Mouse (Mus musculus): ENCODE results near the gene Tceal9.
"Not testable (repeated sequence)": the region's sequence is repeated elsewhere in the genome, so short reads cannot be mapped to it uniquely, and the experiment has no call there.

Gene Tceal9

GRCm38 (mm10) chrX:136244574-136245229 lies at the start of gene Tceal9:
Tceal9 (plus strand) TSS chrX:136245079.
- DNase-seq = peak; percentile 68 to 69

DNA sequence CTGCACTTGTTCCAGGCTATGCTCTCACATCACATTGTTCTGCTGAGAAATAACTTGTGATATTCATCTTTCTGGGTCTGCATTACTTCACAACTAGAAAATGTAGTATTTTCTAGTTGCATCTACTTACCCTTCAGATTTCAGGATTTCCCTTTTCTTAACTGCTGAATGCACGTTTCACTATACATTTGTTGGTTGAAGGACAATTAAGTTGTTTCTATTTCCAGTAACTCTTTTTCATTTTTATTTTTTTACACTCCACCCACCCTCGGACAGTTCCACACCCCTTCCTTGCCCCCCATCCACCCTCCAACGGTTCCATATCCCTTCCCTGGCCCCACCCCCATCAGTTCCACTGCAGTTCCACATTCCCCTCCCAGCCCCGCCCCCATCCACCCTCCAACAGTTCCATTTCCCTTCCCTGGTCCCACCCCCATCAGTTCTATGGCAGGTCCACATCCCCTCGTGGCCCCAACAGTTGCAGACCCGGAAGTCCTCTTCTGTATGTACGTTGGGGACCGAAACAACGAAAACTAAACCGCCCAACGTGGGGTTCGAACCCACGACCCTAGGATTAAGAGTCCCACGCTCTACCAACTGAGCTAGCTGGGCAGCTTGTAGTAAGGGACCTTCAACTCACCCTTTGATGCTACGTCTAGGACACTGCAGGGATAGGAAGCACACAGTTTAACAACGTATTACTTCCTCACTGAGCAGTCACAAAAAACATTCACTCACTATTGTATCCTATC lies 49.5 kb upstream of the Tceal9 start:
- DNase-seq = no peak

GRCm38 (mm10) chrX:136196873-136197272 lies 48.0 kb upstream of the Tceal9 start:
- peak; percentile 50 to 60 for DNase-seq

DNA sequence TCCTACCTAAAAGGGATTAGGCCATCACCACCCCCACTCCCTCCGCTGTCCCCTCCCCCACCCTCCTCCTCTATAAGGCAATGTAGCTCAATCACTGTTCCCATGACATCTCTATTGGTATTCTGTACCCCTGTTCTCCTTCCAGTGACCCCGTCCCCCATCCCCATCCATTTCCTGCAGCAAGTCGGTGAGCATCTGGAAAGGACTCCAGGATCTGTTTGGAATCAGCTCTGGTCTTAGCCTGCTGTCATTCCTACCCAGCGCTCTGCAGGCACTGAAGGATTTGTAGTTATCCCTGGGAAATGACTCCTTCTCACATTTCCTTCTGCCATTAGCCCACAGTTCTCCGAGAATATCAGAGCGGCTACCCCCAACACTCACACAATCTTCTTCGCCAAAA lies 41.6 kb upstream of the Tceal9 start:
- no peak for DNase-seq

DNA sequence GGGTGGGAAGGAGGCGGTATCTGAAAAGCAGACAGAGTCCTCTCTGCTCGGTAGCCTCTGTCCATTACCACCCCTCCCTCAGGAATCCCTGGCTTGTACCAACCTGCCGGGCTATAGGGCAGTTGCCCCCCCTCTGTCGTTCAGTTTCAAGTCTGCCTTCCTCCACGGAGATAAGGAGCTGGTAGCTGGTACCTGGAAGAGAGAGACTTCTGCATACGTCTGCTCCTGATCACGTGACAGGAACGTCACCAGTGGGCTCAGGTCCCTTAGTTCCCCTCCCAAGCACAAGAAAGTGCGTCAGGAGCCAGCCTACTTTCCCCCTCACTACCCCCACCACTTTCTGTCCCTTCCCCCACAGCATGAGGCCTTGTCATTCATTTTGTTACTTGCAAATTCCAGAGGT lies 41.2 kb upstream of the Tceal9 start, which contains the start of gene Tceal5:
Gene Tceal5, minus strand, starts transcription at position 213 of the 403 bp plus-strand sequence.
- no peak for DNase-seq

DNA sequence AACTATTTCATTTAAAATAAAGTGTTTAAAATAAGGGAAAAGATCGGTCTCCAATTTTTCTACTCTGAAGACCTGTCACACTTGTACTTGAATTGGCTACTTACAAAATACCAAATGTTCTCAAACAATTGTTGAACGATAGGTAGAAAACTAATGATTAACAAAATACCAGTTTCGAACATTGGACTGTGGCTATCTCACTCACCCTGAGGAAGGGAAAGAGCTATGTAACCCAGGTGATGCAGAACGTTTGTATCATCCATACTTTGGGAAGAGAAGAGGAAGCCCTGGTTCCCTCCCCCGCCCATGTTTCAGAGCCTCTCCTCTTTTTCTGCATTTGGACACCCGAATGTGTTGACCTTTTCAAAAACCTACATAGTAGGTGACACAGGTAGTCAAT lies 40.5 kb upstream of the Tceal9 start:
- DNase-seq = no peak

GRCm38 (mm10) chrX:136213396-136213795 lies 31.5 kb upstream of the Tceal9 start:
- no peak for DNase-seq

GRCm38 (mm10) chrX:136214729-136215677 lies 29.9 kb upstream of the Tceal9 start, which contains the start of the genes Tceal7 and Bex1:
Tceal7 (plus strand) TSS chrX:136214779.
Bex1 (minus strand) TSS chrX:136215513.
- not testable (repeated sequence) for DNase-seq

DNA sequence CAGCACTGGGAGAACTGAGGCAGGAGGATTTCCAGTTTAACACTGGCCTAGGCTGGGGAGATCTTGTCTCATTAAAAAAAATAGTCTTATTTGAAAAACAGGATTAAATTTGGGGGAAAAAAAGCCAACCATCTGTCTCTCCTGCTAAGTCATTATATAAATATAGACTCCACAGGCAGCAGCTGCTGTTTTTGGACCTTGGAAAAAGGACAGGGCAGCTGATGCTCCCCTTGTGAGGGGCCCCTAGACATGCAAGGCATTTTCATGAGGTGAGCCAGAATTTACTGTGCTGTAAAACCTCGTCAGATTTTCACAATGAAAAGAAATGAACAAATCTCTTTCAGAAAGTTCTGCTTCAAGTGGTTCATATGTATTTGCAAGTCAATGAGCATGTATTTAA lies 28.6 kb upstream of the Tceal9 start:
- DNase-seq = no peak

DNA sequence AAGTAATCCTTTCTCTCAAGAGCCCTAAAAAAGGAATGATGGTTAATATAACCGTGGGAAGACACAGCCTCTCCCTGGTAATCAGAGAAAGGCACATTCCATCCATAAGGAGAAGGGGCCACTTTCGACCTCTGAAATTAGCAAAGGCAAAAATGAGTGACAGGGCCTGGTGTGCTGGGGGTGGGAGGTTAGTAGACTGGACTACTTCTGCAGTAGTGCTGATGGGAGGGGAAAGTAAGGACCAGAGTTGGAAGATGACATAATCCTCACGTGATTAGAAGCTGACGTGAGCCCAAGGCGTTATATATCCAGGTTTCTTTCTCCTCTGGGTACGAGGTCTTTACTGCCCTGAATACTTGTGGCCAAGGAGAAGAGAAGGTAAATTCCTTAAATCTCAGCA lies 21.2 kb upstream of the Tceal9 start:
- DNase-seq = no peak

- DNase-seq = no peak
Observed at GRCm38 (mm10) chrX:136227768-136228167, 17.1 kb upstream of the Tceal9 start.

DNA sequence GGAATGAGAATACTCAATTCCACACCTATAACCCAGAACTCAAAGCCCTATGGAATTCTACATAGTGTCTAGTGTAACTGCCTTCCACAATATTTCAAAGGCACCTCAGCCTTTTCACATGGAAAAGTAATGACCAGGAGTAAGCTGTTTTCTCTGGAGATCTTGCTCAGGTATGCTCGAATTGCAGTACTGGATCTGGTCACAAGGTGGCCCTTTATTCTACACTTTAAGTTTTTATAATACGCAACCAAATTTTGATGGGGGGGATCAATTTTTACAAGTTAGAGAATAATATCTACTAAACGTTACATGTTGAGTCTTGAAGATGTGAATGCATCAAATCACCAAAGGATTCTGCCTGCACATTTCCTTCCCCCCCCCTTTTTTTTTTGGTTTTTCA lies 6.8 kb upstream of the Tceal9 start:
- peak; percentile 40 to 53 for DNase-seq

DNA sequence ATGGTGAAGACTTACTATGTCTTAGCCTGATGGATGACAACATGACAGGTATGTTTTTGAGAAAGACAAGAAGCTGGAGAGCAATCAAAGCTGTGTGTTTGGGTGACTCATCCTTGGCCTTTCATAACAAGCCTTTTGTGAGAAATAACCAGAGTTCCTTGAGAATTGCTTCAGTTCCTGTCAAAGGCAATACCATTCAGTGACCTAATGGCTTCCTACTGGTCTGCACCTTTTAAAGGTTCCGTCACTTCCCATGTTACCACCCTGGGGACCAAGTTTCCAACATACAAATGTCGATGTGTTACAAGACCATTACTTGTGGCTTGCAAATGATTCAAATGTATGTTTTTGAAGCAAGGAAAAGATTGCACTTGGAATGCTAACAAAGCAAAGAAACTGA lies 1.7 kb upstream of the Tceal9 start:
- no peak for DNase-seq

- DNase-seq = peak; percentile 12 to 22
Observed at GRCm38 (mm10) chrX:136245521-136246071, 717 bp downstream of the Tceal9 start.

DNA sequence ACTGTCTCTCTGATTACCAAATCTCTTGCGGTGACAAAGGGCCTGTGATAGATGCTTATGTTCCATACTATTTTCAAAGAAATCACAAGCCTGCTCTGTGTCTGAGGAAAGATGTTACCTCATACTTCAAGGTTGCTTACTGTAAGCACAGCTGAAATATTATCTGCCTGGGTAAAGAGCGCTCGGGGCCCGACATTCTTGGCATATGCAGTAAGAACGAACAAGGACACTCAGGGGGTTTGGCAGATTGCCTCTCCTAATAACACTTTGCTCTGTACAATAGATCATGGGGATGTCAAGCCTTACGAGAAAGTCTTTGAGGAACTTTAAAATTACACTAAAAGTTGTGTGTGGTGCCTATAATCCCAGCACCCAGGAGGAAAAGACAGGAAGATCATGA lies 3.9 kb downstream of the Tceal9 start:
- DNase-seq = no peak

DNA sequence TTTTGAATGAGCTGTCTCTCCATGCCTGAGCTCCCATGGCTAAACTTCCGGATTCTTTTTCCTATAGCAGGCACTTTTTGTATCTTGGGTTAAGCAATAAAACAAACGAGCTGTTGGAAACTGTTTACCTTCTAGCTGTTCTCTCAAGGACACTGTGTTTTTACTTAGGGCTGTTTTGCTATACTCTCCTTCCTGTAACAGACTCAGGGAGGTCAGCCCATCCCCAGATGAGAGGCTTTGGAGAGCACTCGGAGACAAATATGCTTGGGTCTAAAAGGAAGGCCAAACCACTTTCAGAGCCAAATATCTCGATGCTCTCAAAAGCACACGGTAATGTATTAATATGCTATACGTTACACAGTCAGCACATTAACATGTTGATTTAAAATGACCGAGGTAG lies 4.8 kb downstream of the Tceal9 start:
- no peak for DNase-seq

- DNase-seq = no peak
Observed at GRCm38 (mm10) chrX:136252023-136252729, 7.3 kb downstream of the Tceal9 start.

DNA sequence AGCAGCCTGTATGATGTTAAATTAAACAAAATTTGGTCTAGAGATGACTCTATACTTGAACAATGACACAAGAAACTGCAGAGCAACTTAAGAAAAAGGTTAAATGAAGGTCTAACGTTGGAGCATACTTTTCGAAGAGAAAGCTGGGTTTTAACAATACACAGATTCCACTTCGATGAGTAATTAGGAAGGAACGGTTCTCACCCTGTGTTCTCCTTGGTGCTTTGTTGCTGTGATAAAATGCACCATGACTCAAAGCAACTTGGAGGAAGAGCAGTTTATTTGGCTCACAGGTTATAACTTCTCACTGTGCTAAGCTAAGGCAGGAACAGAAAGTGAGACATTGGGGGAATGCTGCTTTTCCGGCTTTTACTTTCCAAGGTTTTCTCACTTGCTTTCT lies 22.8 kb downstream of the Tceal9 start:
- DNase-seq = no peak

GRCm38 (mm10) chrX:136268173-136268572 lies 23.3 kb downstream of the Tceal9 start:
- no peak for DNase-seq

GRCm38 (mm10) chrX:136269743-136270392 lies 25.0 kb downstream of the Tceal9 start, which contains the start of gene Bex3:
Bex3 (plus strand) TSS chrX:136270253.
- peak; percentile 50 to 54 for DNase-seq

DNA sequence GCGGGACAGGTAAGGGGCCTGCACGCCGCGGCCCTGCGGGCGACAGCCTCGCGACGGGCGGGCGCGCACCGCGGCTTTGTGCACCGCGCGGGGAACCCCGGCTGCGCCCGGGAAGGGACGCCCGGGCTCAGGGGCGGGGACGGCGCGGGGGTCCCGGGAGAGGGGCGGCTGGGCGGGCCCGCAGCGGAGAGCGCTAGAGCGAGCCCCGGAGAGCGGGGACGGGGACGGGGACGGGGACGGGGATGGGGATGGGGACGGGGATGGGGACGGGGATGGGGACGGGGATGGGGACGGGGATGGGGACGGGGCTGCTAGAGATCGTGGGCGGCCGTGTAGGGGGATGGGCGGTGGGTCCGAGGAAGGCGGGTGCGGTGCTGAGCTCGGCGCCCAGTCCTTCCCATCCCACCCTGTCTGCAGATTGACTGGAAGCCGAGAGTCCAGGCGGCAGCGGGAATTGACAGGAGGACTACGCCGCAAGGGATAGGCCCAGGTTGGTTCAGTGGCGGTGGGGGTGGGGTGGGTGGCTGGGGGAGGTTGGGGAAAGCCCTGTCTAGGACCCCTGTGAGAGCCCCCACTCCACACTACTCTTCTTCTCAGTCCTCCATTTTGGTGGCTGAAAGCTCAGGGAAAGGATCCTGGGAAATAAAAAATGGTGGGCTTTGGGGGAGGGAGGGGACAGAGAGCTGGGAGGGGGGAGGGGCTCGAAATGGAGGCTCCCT lies 25.7 kb downstream of the Tceal9 start:
- not testable (repeated sequence) for DNase-seq

Data from B cell, adult 2 months (primary cell).